Mouse (Mus musculus) urinary bladder, adult 2 months (tissue): ENCODE data around the gene Fgfr2. TPM values are rescaled to one million over a fixed set of nuclear protein-coding genes. Genes with fewer than 3 reads are reported as not detected.

ENCODE experiments used
- DNase-seq: peaks from one replicate; pipeline ENCODE4 v3.0.0; 2022; ENCODE audit warnings: low spot score
- polyA plus RNA-seq: library from polyadenylated mRNA; depleted of rRNA; stranded (reverse); fragments of >200 nt; gene quantifications from 2 replicates; pipeline ENCODE4 v1.2.3, GENCODE M21; 2012

Fgfr2 gene
- polyA plus RNA-seq, 1 experiment, result 80.2 TPM

GRCm38 (mm10) chr7:131989056-131989455 lies 1134.1 kb downstream of the Fgfr2 start:
- no peak for DNase-seq

- DNase-seq, result no peak
Observed at GRCm38 (mm10) chr7:131978609-131979008, 1144.5 kb downstream of the Fgfr2 start.

GRCm38 (mm10) chr7:131975867-131976266 lies 1147.3 kb downstream of the Fgfr2 start:
- DNase-seq, result no peak

GRCm38 (mm10) chr7:131970255-131970654 lies 1152.9 kb downstream of the Fgfr2 start:
- DNase-seq, result no peak

DNA sequence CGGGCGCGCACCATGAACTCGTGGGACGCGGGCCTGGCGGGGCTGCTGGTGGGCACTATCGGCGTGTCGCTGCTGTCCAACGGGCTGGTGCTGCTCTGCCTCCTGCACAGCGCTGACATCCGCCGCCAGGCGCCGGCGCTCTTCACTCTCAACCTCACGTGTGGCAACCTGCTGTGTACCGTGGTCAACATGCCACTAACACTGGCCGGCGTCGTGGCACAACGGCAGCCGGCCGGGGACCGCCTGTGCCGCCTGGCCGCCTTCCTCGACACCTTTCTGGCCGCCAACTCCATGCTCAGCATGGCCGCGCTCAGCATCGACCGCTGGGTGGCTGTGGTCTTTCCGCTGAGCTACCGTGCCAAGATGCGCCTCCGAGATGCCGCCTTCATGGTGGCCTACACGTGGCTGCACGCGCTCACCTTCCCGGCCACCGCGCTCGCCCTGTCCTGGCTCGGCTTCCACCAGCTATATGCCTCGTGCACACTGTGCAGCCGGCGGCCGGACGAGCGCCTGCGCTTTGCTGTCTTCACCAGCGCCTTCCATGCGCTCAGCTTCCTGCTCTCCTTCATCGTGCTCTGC lies 1156.1 kb downstream of the Fgfr2 start:
- DNase-seq, result no peak

DNA sequence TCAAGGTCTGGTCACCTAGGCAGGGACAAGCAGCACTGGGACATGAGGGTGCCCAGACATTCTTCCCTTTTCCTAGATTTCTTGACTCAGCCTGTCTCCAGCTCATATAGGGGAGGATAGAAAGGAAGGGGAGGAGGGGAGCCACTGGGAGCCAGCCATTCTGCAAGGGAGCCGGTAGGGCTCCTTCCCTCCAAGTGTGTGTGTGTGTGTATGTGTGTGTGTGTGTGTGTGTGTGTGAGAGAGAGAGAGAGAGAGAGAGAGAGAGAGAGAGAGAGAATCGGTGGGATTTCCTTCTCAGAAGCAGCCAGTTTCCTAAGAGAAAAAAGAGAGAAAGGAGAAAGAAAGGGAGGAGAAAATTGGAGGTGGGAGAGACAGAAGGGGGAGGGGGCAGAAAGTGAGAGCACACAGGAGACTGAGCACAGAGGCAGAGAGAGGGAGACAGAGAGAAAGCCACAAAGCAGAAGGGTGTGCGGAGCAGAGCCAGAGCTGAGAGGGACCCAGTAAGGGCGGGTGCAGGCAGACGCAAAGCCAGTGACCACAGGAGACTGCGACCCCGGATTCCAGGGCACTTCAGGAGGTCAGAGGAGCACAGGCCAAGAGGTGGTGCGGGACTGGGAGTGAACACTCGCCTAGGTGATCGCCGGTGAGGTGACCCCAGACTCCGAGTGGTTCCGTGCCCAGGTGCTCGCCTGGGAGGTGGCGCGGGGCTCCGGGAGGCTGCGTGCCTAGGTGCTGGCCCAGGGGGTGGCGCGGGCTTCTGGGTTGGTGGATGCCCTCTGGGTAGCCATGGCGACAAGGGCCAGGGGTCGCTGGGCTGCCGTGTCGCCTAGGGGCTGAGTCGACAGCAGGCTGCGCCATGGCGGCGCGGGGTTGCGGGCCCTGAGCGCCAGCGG lies 1156.9 kb downstream of the Fgfr2 start, which contains the start of gene Gpr26:
TSS of gene Gpr26 (plus strand) at position 438 of the 893 bp plus-strand sequence.
- no peak for DNase-seq

GRCm38 (mm10) chr7:131960551-131960950 lies 1162.6 kb downstream of the Fgfr2 start:
- DNase-seq, result no peak

GRCm38 (mm10) chr7:131958705-131959104 lies 1164.4 kb downstream of the Fgfr2 start:
- no peak for DNase-seq

DNA sequence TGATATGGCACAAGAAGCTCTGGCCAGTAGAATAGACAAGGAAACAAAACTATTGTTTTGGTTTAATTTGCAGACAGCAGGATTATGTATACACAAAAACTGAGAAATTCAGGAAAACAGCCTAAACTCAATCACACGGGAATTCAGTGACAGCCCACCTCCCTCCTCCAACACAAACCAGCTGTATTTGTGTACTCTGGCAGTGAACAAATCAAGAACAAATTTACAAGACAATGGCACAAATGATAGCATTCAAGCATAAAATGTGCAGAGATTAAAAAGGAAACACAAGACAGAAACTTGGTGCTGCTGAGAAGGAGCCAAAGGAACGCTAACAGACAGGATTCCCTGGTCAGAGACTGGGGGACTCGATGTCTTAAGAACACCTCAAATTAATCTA lies 1169.7 kb downstream of the Fgfr2 start:
- DNase-seq, result no peak

DNA sequence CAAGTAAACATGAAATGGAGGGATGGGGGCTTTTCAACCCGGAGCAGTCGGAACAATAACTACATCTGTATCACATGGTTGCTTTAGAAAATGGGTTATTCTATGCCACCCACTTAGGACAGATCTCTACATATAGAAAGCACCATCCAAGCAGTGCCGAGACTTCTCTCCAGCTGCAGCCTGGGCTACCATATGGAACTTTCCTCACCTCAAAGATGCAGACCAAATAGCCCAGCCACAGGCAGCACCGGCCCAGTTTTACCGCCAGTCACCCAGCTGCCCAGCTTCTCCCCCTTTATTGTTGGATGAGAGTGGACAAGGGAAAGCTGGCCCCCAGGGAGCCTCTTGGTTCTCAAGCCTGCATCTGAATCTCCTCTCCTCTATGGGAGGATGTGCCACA lies 1172.0 kb downstream of the Fgfr2 start:
- DNase-seq, result no peak

GRCm38 (mm10) chr7:131937611-131938010 lies 1185.5 kb downstream of the Fgfr2 start:
- DNase-seq, result no peak

- DNase-seq, result no peak
Observed at GRCm38 (mm10) chr7:131927288-131928050, 1195.7 kb downstream of the Fgfr2 start.

GRCm38 (mm10) chr7:131917384-131917783 lies 1205.8 kb downstream of the Fgfr2 start:
- no peak for DNase-seq

DNA sequence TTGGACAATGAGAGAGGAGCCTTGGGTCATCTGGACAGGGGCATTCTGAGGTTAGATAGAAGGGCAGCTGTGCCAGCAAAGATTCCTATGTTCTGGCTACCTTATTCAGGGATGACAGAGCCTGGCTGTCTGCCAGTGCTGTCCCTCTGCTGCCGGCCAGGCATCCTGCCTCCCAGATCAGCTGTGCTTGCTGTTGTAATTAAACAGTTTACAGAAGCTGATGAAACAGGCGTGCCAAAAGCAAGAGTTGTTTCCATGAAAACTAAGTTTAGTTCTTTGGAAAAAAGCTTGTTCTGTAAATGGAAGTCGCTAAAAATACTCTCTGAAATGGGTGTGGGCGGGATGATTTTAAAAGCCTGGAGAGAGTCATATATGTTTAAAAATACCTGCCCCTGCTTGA lies 1213.5 kb downstream of the Fgfr2 start:
- DNase-seq, result no peak

DNA sequence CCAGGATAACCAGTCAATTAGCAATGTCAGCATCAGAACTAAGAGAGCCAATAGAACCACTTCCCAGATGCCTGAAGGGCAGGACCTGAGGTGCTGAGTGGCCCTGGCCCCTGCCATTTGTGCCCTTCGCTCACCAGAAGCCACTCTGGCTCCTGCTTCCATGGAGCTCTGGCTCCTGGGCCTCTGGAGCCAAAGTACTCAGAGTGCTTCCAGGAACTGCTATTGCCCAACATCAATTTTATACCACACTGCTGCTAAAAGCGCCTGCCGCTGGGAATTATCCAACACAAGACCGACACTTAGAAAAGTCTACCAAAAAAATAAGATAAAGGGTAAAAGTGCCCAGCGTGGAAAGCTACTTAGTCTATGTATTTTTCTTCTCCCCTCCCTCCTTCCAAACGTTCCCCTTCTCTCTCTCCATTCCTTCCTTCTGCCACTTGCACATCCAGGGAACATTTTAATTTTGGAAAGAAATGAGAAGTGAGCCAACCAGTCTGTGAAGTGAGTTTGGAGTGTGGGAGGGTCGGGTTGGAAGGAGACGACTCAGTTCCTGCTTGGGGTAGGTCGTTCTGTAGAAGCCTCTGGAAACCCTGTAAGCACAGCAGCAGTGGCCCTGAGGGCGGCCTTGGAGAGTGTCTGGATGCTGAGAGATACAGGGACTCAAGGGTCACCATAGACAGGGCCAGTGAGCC lies 1216.5 kb downstream of the Fgfr2 start:
- DNase-seq, result no peak

DNA sequence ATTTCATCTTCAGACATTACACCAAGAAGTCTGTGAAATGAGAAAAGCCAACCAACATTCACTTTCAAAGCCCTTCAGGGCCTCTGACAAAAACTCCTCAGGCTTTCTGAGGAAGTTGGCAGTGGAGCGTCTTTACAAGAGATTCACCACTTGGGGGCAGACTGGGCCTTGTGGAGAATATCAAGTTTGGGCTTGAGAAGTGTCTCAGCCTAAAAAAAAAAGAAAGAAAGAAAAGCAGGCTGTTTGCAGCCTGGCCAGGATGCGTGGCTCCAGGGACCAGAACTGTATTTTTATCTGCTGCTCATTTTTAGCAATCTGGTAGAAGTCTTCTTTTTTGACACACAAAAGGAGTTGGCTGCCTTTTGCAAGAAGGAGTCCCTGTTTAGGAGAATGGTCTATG lies 1223.8 kb downstream of the Fgfr2 start:
- no peak for DNase-seq

- no peak for DNase-seq
Observed at GRCm38 (mm10) chr7:131897282-131897681, 1225.9 kb downstream of the Fgfr2 start.

DNA sequence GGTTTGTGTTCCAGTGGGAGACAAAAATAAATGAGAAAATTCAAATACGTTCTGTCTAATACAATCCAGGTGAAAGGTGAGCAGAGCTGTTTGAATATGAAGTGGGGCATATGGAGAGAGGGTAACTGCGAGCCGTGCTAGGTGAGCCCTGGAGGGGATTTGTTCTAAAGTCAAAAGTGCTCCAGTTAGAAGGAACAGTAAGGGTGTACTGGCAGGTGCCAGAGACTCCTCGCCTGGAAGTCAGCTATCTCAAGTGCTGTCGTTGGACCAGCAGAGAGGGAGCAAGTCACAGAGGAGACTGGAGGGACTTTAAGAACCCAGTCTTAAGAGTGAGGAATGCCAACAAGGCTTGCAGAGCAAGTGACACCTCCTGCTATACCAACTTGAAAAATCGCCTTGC lies 1240.3 kb downstream of the Fgfr2 start:
- DNase-seq, result no peak

DNA sequence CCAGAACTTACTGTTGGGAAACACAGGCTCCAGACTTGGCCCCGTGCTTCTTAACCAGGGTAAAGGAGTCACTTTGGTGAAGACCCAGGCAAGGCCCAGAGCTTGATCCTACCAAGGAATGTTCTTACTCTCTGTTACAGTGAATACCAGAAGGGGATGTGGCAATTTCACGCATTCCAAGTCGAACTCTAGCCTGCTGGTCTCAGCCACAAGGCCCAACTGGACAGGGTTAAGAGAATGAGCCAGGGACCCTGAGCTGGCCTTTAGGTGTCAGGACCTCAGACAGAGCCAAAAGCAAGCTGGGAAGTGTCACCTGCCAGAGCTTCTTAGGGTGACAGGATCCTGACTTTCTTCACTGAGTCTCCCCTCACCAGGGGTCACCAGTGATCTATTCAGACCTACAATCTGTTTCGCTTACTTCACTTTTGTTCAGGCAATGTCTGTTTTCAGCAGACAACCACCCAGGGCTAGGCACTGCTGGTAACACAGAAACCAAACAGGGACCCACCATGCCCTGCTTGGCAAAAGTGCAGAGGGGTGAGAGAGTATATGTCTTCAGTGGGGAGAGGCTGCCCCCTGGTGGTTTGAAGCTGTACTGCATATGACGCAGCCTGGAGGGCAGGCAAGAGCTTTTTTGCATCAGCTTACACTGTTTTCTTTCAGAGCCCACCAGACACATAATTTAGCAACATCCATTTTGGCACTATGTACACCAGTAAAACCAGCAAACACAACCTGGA lies 1241.1 kb downstream of the Fgfr2 start:
- peak; percentile 62 for DNase-seq

- DNase-seq, result no peak
Observed at GRCm38 (mm10) chr7:131880150-131880549, 1243.0 kb downstream of the Fgfr2 start.

DNA sequence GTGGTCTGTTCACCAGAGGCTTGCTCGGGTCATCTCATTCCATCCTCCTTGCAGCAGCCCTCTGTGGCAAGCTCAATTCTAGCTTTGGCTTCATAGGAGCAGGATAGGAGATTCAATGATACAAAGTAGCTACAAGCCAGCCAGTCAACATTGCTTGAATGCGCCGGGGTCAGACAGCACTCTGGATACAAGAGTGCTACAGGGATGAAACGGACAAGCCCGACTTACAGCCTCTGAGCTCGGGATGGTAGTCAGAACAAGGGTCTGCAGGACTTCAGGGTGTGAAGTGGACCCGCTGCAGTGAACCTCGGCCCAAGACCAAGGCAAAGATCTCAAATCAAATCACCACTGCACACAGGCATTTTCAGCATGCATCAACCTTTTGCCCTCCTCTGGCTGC lies 1244.3 kb downstream of the Fgfr2 start:
- DNase-seq, result no peak
